Mouse (Mus musculus) 3T3-L1 (cell line): ENCODE results near the gene Gm8068.
"Not testable (repeated sequence)": the region's sequence is repeated elsewhere in the genome, so short reads cannot be mapped to it uniquely, and the experiment has no call there.

Experiments used
- DNase-seq: peaks from one replicate; pipeline ENCODE4 v3.0.0-alpha.2; 2015; ENCODE audit warnings: low read depth, low spot score

The Gm8068 gene

GRCm38 (mm10) chr14:41701785-41702184, at the start of gene Gm8068:
TSS of gene Gm8068 (minus strand) at chr14:41701885.
- not testable (repeated sequence) for DNase-seq

- not testable (repeated sequence) for DNase-seq
Observed at GRCm38 (mm10) chr14:41750514-41750913, 48.8 kb upstream of the Gm8068 start, which contains the start of gene Gm7929. TSS of gene Gm7929 (minus strand) at chr14:41750614.

DNA sequence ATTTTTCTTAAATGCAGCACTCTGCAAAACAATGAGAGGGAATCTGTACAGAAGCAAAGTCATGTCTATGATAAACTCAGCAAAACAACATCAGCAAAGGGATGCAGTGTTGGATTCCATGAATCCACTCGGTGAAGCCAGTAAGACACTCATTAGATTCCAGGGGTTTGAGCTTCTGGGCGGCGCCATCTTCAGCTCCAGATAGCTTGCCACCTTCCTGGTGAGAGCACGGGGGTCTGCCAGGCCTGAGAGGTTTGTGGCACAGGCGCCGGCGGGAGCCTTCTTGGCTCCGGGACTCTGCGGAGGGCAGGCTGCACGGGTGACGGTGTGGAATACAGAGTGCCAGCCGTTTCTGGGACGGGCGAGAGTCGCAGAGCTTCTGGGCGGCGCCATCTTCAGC, 21.8 kb upstream of the Gm8068 start:
- not testable (repeated sequence) for DNase-seq

DNA sequence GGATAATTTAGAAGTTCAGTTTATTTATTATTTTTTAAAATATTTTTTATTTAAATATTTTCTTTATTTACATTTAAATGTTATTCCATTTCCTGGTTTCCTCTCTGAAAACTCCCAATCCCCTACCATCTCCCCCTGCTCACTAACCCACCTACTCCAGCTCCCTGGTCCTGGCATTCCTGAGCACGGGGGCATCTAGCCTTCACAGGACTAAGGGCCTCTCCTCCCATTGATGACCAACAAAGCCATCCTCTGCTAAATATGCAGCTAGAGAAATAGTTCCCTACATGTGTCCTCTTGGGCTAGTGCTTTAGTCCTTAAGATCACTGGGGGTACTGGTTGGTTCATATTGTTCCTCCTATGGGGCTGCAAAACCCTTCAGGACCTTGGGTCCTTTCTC, 15.5 kb upstream of the Gm8068 start:
- DNase-seq = not testable (repeated sequence)

DNA sequence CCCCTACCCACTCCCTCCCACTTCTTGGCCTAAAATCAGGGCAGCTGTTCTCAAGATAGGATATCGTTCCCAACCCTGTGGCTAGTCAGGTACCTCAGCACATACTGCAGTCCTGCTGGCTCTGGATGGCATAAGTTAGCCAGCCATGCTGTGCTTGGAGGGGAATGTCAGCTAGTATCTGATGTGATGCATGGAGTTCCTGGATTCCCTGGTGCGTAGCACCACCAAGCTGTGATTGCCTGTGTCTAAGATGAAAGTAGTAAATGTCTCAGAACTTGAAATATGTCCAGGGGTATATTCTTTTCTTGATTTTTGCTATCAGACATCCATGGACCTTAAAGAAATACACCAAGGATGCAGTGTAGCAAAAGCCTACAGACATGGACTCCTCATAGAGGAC, 53.5 kb downstream of the Gm8068 start:
- not testable (repeated sequence) for DNase-seq
